Mouse (Mus musculus): ENCODE measurements around the gene Clec4e. TPM values are rescaled to one million over a fixed set of nuclear protein-coding genes. Genes with fewer than 3 reads are reported as not detected.

The Clec4e gene
- total RNA-seq, 2 experiments from 2014 or later: not detected

Other genes with a start within 250 kb of the Clec4e start
- not detected for gene Clec4b1, start 239.9 kb downstream of the Clec4e start, total RNA-seq (2021)
- 1 to 10 TPM in 1 of 2 experiments, under 1 TPM in 1; 0.59 to 1.7 TPM for gene Clec4a2, start 183.4 kb downstream of the Clec4e start, total RNA-seq (2021)
- not detected for gene Clec4b2, start 117.0 kb downstream of the Clec4e start, total RNA-seq (2021)
- gene Clec4n, start 60.0 kb downstream of the Clec4e start, total RNA-seq (2021): under 1 TPM in 1 of 2 experiments, not detected in 1; 0.32 TPM
- gene Clec4d, start 27.8 kb downstream of the Clec4e start, total RNA-seq (2021): not detected
- gene Vmn2r19, start 18.5 kb upstream of the Clec4e start, total RNA-seq (2021): not detected
- gene Vmn2r20, start 128.2 kb upstream of the Clec4e start, total RNA-seq (2021): not detected
- not detected for gene Vmn2r21, start 243.5 kb upstream of the Clec4e start, total RNA-seq (2021)

Data from gastrocnemius, adult 18-20 months (tissue).